Mouse (Mus musculus) kidney, embryonic 15.5 days (tissue): ENCODE measurements at regions not wholly inside any gene's neighbourhood (a gene's known extent, or its start where the extent isn't known, plus 50 kb on each side); places are given as distances from the start of the nearest gene placed in this dataset.

Source experiments
- ATAC-seq: fragments of 200-750 bp; cut with Nextera tagmentation; replicated peaks from 2 replicates; pipeline ENCODE4 v1.8.0; 2017; ENCODE audit warnings: moderate TSS enrichment; ENCODE audit not compliant: low FRiP score
- H3K27ac ChIP-seq: fragments of 300-500 bp; sonication (generic); 2 replicates; pipeline ENCODE4 v1.5.1; 2015; ENCODE audit warnings: mild to moderate bottlenecking, inconsistent platforms
- H3K27me3 ChIP-seq: fragments of 300-500 bp; sonication (generic); 2 replicates; pipeline ENCODE4 v1.6.1; 2015; ENCODE audit warnings: inconsistent platforms
- H3K36me3 ChIP-seq: fragments of 300-500 bp; sonication (generic); 2 replicates; pipeline ENCODE4 v1.6.1; 2015; ENCODE audit warnings: inconsistent platforms
- H3K4me1 ChIP-seq: fragments of 300-500 bp; sonication (generic); 2 replicates; pipeline ENCODE4 v1.6.1; 2015; ENCODE audit warnings: inconsistent platforms
- H3K4me2 ChIP-seq: fragments of 300-500 bp; sonication (generic); 2 replicates; pipeline ENCODE4 v1.6.1; 2015; ENCODE audit warnings: moderate library complexity, mild to moderate bottlenecking, inconsistent platforms
- H3K4me3 ChIP-seq: fragments of 300-500 bp; sonication (generic); replicated peaks from 2 replicates; pipeline ENCODE4 v1.5.1; 2015; ENCODE audit warnings: mild to moderate bottlenecking, inconsistent platforms
- H3K9ac ChIP-seq: fragments of 300-500 bp; sonication (generic); 2 replicates; pipeline ENCODE4 v1.6.1; 2015; ENCODE audit warnings: mild to moderate bottlenecking, inconsistent platforms
- H3K9me3 ChIP-seq: fragments of 300-500 bp; sonication (generic); replicated peaks from 2 replicates; pipeline ENCODE4 v1.6.1; 2016; ENCODE audit warnings: inconsistent platforms
- WGBS: fragments of 180-500 bp; shearing (Covaris S2); methylation state at CpG from one replicate; pipeline ENCODE4 v1.1.7; 2015; ENCODE audit warnings: mixed read lengths; 5-methylcytosine and 5-hydroxymethylcytosine counted together

DNA sequence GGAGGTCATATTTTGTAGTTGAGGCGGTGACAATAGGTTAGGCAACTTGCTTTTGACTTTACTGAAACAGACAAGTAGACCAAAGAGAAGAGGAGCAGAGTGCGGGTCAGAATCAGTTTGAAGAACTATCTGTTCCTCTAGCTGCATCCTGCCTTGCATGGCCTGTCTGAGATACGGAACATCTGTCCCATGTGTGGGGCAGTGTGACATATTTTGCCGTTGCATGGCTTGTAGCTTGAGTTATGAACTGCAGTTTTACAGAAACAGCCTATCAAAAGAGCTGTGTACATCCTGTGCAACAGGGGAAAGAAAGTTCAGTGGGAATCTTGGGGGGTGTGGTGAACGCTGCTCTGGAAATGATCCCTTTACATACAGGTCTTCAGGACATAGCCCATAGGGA is 718.9 kb upstream of the Igfbp3 start:
- Histone ChIP-seq H3K4me2 (no peak overlapping the region), H3K9ac (no peak overlapping the region), H3K4me3 (no peak overlapping the region), H3K27ac (no peak overlapping the region), H3K9me3 (peaks cover 3% of the 10 kb centered on the region; the same call in 1 of the 2 replicates), H3K4me1 (no peaks in the 10 kb centered on the region), H3K36me3 (no peaks in the 10 kb centered on the region), H3K27me3 (no peaks in the 10 kb centered on the region)
- ATAC-seq, result no peak
- 86% methylated on average over 5 of the region's 5 CpGs for WGBS

GRCm38 (mm10) chr11:7931064-7931797 is 717.5 kb upstream of the Igfbp3 start:
- ATAC-seq, result no peak
- Histone ChIP-seq H3K9ac (no peak overlapping the region), H3K36me3 (no peaks in the 10 kb centered on the region), H3K9me3 (peaks cover 4% of the 10 kb centered on the region; the same call in 1 of the 2 replicates), H3K27me3 (no peaks in the 10 kb centered on the region), H3K4me1 (no peaks in the 10 kb centered on the region), H3K4me3 (no peak overlapping the region), H3K4me2 (no peak overlapping the region), H3K27ac (no peak overlapping the region)
- WGBS, result 96% methylated on average over 3 of the region's 3 CpGs

- Histone ChIP-seq H3K9ac (no peak overlapping the region), H3K4me1 (no peaks in the 10 kb centered on the region), H3K4me2 (no peak overlapping the region), H3K4me3 (no peak overlapping the region), H3K9me3 (peaks cover 4% of the 10 kb centered on the region; the same call in 1 of the 2 replicates), H3K36me3 (no peaks in the 10 kb centered on the region), H3K27ac (no peak overlapping the region), H3K27me3 (no peaks in the 10 kb centered on the region)
- no peak for ATAC-seq
Measured at GRCm38 (mm10) chr11:7927676-7928075, 714.0 kb upstream of the Igfbp3 start.

- ATAC-seq, result no peak
- WGBS, result 72% methylated on average over 3 of the region's 3 CpGs
Measured at GRCm38 (mm10) chr11:7912036-7912435, 698.3 kb upstream of the Igfbp3 start.

DNA sequence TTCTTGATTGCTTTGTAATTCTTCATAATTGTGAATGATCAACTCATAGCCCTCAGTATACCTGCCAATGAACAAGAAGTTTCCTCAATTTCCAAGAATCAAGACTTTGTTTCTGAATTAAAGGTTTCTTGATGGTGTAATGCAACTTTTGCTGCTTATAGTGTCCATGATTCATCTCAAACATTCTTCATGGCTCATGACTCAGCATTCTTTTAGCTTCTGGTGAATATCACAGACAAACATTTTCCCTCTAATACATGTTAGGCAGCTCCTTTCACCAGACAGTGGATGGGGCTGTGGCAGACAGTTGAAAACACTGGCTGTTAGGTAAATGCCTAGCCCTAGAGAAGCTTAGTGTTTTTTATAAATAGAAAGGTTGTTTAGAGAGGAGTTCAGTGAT is 686.5 kb upstream of the Igfbp3 start:
- Histone ChIP-seq H3K4me2 (no peak overlapping the region), H3K4me1 (no peaks in the 10 kb centered on the region), H3K9me3 (no peaks in the 10 kb centered on the region), H3K36me3 (no peaks in the 10 kb centered on the region), H3K27ac (no peak overlapping the region), H3K27me3 (no peaks in the 10 kb centered on the region), H3K9ac (no peak overlapping the region), H3K4me3 (no peak overlapping the region)
- ATAC-seq, result no peak

More at GRCm38 (mm10) chr11:7912036-7912435, 698.3 kb upstream of the Igfbp3 start:
- H3K4me1 ChIP-seq, result no peaks in the 10 kb centered on the region
- H3K9ac ChIP-seq, result no peak overlapping the region
- H3K9me3 ChIP-seq, result no peaks in the 10 kb centered on the region
- no peak overlapping the region for H3K27ac ChIP-seq
- H3K27me3 ChIP-seq, result no peaks in the 10 kb centered on the region
- no peaks in the 10 kb centered on the region for H3K36me3 ChIP-seq
- H3K4me2 ChIP-seq, result no peak overlapping the region
- no peak overlapping the region for H3K4me3 ChIP-seq

DNA sequence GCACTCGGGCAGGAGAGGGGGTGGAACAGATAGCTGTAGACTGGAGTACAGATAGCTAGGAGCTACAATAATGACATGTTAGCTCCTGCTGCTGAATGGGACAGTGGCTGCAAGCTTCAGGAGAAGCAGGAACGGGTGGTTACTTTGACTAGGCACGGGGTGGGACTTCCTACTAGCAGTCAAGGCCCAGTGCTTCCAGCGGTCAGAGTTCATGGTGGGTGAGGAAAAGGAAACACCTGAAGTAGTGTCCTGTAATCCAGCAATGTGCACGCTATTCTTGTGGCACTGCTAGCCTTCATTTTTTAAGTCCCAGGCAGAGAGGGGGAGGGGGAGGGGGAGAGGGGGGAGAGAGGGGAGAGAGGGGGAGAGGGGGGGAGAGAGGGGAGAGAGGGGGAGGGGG is 684.5 kb upstream of the Igfbp3 start:
- Histone ChIP-seq H3K9ac (no peak overlapping the region), H3K4me1 (no peaks in the 10 kb centered on the region), H3K4me2 (no peak overlapping the region), H3K27ac (no peak overlapping the region), H3K36me3 (no peaks in the 10 kb centered on the region), H3K4me3 (no peak overlapping the region), H3K9me3 (no peaks in the 10 kb centered on the region), H3K27me3 (no peaks in the 10 kb centered on the region)
- peak; percentile 74 for ATAC-seq
- 44% methylated on average over 5 of the region's 5 CpGs for WGBS

DNA sequence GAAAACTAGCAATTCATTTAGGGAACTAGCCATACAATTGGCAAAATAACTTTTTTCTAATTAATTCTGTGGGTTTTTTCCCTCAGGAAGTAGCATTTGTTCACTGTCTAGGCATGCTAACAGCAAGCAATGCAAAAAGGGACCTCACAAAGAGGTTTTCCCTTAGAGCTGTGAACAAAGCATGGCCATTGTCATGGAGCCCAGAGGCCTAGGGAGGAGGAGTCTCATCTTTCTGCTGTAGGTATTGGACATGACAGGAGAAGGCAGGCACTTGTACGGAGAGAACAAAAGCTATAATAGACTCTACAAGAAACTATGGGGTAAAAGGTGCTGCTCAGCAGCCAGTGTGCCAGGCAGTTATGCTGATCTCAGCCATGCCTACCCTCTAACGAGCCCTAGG is 666.8 kb upstream of the Igfbp3 start:
- no peaks in the 10 kb centered on the region for H3K9me3 ChIP-seq
- no peak overlapping the region for H3K4me3 ChIP-seq
- H3K27me3 ChIP-seq, result no peaks in the 10 kb centered on the region
- WGBS, result 64% methylated on average over 2 of the region's 2 CpGs
- H3K27ac ChIP-seq, result no peak overlapping the region
- H3K4me2 ChIP-seq, result no peak overlapping the region
- H3K9ac ChIP-seq, result no peak overlapping the region
- ATAC-seq, result no peak
- H3K36me3 ChIP-seq, result no peaks in the 10 kb centered on the region
- no peaks in the 10 kb centered on the region for H3K4me1 ChIP-seq

- 53% methylated on average over 3 of the region's 3 CpGs for WGBS
- Histone ChIP-seq H3K4me1 (0 out of 2 replicates have a peak, but pooled peaks cover 4% of the 10 kb centered on the region), H3K27me3 (no peaks in the 10 kb centered on the region), H3K9me3 (no peaks in the 10 kb centered on the region), H3K36me3 (no peaks in the 10 kb centered on the region), H3K27ac (no peak overlapping the region), H3K4me3 (no peak overlapping the region), H3K9ac (no peak overlapping the region), H3K4me2 (no peak overlapping the region)
- 0 out of 2 replicates have a peak, but pooled peaks have one; percentile 46 for ATAC-seq
Measured at GRCm38 (mm10) chr11:7864116-7864515, 650.4 kb upstream of the Igfbp3 start.

DNA sequence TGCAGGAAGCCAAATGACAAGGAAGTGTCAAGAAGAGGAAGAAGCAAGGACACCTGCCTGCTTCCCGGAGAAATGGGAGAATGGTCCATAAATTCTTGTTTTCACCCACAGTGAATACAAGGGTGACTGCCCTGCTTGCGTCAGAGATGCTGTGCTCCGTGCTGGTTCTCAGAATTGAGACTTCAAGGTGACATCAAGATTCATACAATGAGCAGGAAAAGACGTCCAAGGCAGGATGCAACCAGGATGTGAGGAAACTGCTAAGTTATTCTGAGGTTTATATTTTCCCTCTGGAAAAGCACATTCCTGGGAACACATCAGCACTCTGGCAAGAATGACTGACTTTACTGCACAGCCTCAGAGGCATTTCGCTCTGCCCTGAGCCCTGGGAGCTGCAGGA is 650.0 kb upstream of the Igfbp3 start:
- 0 out of 2 replicates have a peak, but pooled peaks cover 4% of the 10 kb centered on the region for H3K4me1 ChIP-seq
- 49% methylated on average over 5 of the region's 5 CpGs for WGBS
- H3K4me3 ChIP-seq, result no peak overlapping the region
- no peak overlapping the region for H3K27ac ChIP-seq
- H3K9ac ChIP-seq, result no peak overlapping the region
- peak; percentile 25; the same call in 1 of the 2 replicates for ATAC-seq
- no peak overlapping the region for H3K4me2 ChIP-seq
- no peaks in the 10 kb centered on the region for H3K9me3 ChIP-seq
- no peaks in the 10 kb centered on the region for H3K36me3 ChIP-seq
- no peaks in the 10 kb centered on the region for H3K27me3 ChIP-seq

DNA sequence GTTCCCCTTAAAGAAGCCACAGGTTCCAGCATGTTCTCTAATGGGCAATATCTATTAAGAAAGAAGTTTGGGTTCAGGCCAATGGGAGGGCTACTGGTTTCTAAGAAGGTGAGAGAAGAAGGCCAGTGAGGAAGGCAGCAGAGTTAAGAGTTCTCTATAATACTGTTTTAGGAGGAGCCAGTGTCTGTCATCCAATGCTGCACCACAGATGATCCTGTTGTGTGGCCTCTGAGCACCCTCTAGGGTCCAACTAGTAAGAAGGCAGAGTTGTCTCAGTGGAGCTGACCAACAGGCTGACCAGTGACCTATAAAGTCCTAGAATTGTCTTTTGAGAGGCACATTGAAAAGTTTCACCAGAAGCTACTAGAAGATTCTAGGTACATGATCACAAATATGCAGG is 648.8 kb upstream of the Igfbp3 start:
- Histone ChIP-seq H3K9ac (no peak overlapping the region), H3K4me3 (no peak overlapping the region), H3K36me3 (no peaks in the 10 kb centered on the region), H3K27ac (no peak overlapping the region), H3K27me3 (no peaks in the 10 kb centered on the region), H3K4me2 (no peak overlapping the region), H3K9me3 (no peaks in the 10 kb centered on the region), H3K4me1 (0 out of 2 replicates have a peak, but pooled peaks cover 4% of the 10 kb centered on the region)
- ATAC-seq, result no peak

DNA sequence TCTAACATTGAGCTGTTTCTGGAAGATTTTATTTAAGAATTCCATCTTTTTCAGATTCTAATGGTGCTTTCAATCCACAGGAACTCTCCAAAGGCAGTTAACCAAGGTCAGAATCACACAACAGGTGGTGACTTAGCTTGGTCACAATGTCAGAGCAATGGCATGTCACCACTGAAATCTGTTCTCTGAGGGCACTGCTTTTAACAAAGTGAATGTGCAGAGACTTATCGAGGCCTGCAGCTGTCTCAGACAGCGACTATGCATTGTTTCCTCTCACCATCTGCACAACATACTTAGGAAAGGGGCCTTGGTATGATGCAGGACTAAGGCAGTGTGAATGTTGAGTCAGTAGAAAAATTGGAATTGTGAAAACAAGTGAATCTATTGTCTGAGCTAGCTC is 638.9 kb upstream of the Igfbp3 start:
- no peak for ATAC-seq
- Histone ChIP-seq H3K27ac (no peak overlapping the region), H3K4me2 (no peak overlapping the region), H3K27me3 (no peaks in the 10 kb centered on the region), H3K36me3 (no peaks in the 10 kb centered on the region), H3K9me3 (0 out of 2 replicates have a peak, but pooled peaks cover 3% of the 10 kb centered on the region), H3K4me3 (no peak overlapping the region), H3K4me1 (no peaks in the 10 kb centered on the region), H3K9ac (no peak overlapping the region)
- 85% methylated on average over 2 of the region's 2 CpGs for WGBS

DNA sequence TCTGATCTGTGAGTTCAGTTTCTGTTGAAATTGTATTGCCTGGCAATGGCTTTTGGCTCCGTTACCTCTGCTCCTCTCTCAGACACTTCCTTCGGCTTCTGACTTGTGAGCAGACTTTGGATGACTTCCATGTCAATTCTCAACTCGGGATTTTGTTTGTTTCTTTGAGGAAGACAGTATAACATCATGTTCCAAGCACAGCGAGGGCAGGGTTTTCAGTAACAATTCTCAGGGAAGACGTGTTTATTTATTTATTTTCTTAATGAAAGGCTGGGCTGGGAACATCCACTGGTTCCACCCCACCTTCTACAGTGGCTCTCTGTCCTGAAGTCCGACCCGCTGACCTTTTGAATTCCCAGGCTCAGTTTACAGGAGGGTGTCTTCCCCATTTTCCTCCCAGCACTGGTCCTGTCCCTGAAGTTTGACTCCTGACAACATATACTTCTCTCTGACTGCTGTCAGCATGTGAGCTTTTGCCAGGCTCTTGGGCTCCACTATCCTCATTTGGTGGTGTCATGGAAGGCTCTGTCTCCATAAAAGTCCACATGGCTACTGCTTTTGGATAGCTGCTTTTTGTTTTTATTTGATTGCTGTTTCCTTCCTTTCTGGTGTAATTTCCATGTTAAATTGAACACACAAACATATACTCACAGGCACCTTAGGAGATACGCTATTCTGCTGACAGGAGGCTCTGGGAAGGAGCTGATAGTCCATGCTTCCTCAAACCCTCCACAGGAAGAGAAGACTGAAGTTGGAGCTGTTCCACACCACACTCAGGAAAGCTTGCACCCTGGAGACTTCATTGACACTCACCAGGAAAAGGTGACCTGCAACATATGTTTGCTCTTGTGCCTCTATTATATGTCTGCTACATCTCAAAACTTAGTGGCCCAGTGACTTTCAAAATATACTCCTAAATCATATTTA is 624.9 kb upstream of the Igfbp3 start:
- no peak for ATAC-seq
- WGBS, result 57% methylated on average over 8 of the region's 8 CpGs
- Histone ChIP-seq H3K4me3 (no peak overlapping the region), H3K27me3 (no peaks in the 10 kb centered on the region), H3K9me3 (no peaks in the 10 kb centered on the region), H3K36me3 (no peaks in the 10 kb centered on the region), H3K4me2 (no peak overlapping the region), H3K27ac (no peak overlapping the region), H3K4me1 (no peaks in the 10 kb centered on the region), H3K9ac (no peak overlapping the region)
